Mouse (Mus musculus) CH12.LX (cell line): ENCODE data around the gene Rfx7. TPM values are rescaled to one million over a fixed set of nuclear protein-coding genes. Genes with fewer than 3 reads are reported as not detected.

Experiments used
- DNase-seq: peaks from one replicate; pipeline ENCODE4 v3.0.0-alpha.2; 2013; ENCODE audit errors: extremely low read depth
- H3K27ac ChIP-seq: 2 replicates; pipeline ENCODE4 v1.5.1; 2012; ENCODE audit warnings: low read depth, mild to moderate bottlenecking, control low read depth, moderate library complexity; ENCODE audit not compliant: insufficient read depth
- H3K27me3 ChIP-seq: replicated peaks from 2 replicates; pipeline ENCODE3; 2012; ENCODE audit warnings: inconsistent platforms
- H3K36me3 ChIP-seq, 2 experiments: replicated peaks in 1 of 2; 2 replicates each; pipeline versions ENCODE3 to v1.6.1; 2012; ENCODE audit warnings: inconsistent platforms in 1 of 2, low read length in 1 of 2, mild to moderate bottlenecking in 1 of 2, mixed read lengths in 1 of 2, moderate library complexity in 1 of 2; ENCODE audit not compliant: control insufficient read depth in 1 of 2, insufficient read depth in 1 of 2
- H3K4me1 ChIP-seq, 2 experiments: 2 replicates each; pipeline ENCODE4 v1.6.1; 2012; ENCODE audit warnings: inconsistent platforms in 1 of 2, moderate library complexity in 1 of 2; ENCODE audit not compliant: insufficient read depth in 2 of 2, control insufficient read depth in 1 of 2
- H3K4me2 ChIP-seq: 2 replicates; pipeline ENCODE4 v1.6.1; 2012; ENCODE audit warnings: low read depth, mild to moderate bottlenecking, control low read depth; ENCODE audit not compliant: poor library complexity, insufficient read depth, severe bottlenecking
- H3K4me3 ChIP-seq, 3 experiments: fragments of 150-350 bp in 1 of 3; sonication (generic) in 1 of 3; replicated peaks in 1 of 3; 2 replicates each; pipeline versions ENCODE3 to v1.5.1; 2011 to 2012; ENCODE audit warnings: low read depth in 2 of 3, low read length in 2 of 3, mild to moderate bottlenecking in 2 of 3, moderate library complexity in 2 of 3, control low read depth in 1 of 3, improper control_type of control experiment in 1 of 3, inconsistent platforms in 1 of 3, mixed read lengths in 1 of 3; ENCODE audit not compliant: poor library complexity in 1 of 3
- H3K79me2 ChIP-seq: replicated peaks from 2 replicates; pipeline ENCODE4 v1.6.1; 2012; ENCODE audit warnings: mild to moderate bottlenecking, moderate library complexity; ENCODE audit not compliant: control insufficient read depth, poor library complexity, insufficient read depth, severe bottlenecking; ENCODE audit errors: extremely low read depth
- H3K9ac ChIP-seq: 2 replicates; pipeline ENCODE4 v1.6.1; 2012; ENCODE audit warnings: low read depth, mild to moderate bottlenecking, control low read depth, moderate library complexity; ENCODE audit not compliant: insufficient read depth
- H3K9me3 ChIP-seq: replicated peaks from 2 replicates; pipeline ENCODE3; 2012; ENCODE audit warnings: low read length, inconsistent platforms, mixed read lengths
- BHLHE40 ChIP-seq: IDR thresholded peaks from 2 replicates; pipeline ENCODE4 v1.6.1; 2011; ENCODE audit warnings: mild to moderate bottlenecking, low read depth, low read length, improper control_type of control experiment
- CHD1 ChIP-seq: IDR thresholded peaks from 2 replicates; pipeline ENCODE4 v1.6.1; 2012; ENCODE audit warnings: low read depth, low read length, improper control_type of control experiment, inconsistent platforms
- CTCF ChIP-seq, 2 experiments: IDR thresholded peaks in 1 of 2; conservative IDR thresholded peaks in 1 of 2; 2 replicates each; pipeline ENCODE4 v1.5.1; 2011 to 2012; ENCODE audit warnings: low read depth in 2 of 2, low read length in 2 of 2, improper control_type of control experiment in 1 of 2, inconsistent platforms in 1 of 2, mild to moderate bottlenecking in 1 of 2, moderate library complexity in 1 of 2
- E2F4 ChIP-seq: IDR thresholded peaks from 2 replicates; pipeline ENCODE4 v1.6.1; 2011; ENCODE audit warnings: low read depth, low read length, improper control_type of control experiment; ENCODE audit not compliant: insufficient replicate concordance
- ELF1 ChIP-seq: IDR thresholded peaks from 2 replicates; pipeline ENCODE4 v1.6.1; 2014; ENCODE audit warnings: low read depth, mild to moderate bottlenecking, inconsistent platforms, low read length, improper control_type of control experiment
- ETS1 ChIP-seq: conservative IDR thresholded peaks from 2 replicates; pipeline ENCODE4 v1.6.1; 2012; ENCODE audit warnings: low read depth, mild to moderate bottlenecking, inconsistent platforms, low read length, improper control_type of control experiment, moderate library complexity
- HCFC1 ChIP-seq: IDR thresholded peaks from 2 replicates; pipeline ENCODE4 v1.6.1; 2012; ENCODE audit warnings: low read depth, mild to moderate bottlenecking, inconsistent platforms, low read length, improper control_type of control experiment
- JUN ChIP-seq: IDR thresholded peaks from 2 replicates; pipeline ENCODE4 v1.6.1; 2011; ENCODE audit warnings: low read depth, mild to moderate bottlenecking, low read length, improper control_type of control experiment, moderate library complexity; ENCODE audit not compliant: insufficient read depth
- KAT2A ChIP-seq: IDR thresholded peaks from 2 replicates; pipeline ENCODE4 v1.6.1; 2012; ENCODE audit warnings: low read length, improper control_type of control experiment, inconsistent platforms; ENCODE audit not compliant: insufficient replicate concordance
- MAX ChIP-seq: IDR thresholded peaks from 2 replicates; pipeline ENCODE4 v1.6.1; 2011; ENCODE audit warnings: low read length, improper control_type of control experiment
- POLR2A ChIP-seq: IDR thresholded peaks from 2 replicates; pipeline ENCODE4 v1.6.1; 2011; ENCODE audit warnings: low read depth, mild to moderate bottlenecking, improper control_type of control experiment, low read length
- RAD21 ChIP-seq: IDR thresholded peaks from 2 replicates; pipeline ENCODE4 v1.6.1; 2011; ENCODE audit warnings: low read depth, mild to moderate bottlenecking, low read length, improper control_type of control experiment, moderate library complexity
- SIN3A ChIP-seq: IDR thresholded peaks from 2 replicates; pipeline ENCODE4 v1.6.1; 2012; ENCODE audit warnings: low read length, improper control_type of control experiment, inconsistent platforms
- SMC3 ChIP-seq: IDR thresholded peaks from 2 replicates; pipeline ENCODE4 v1.6.1; 2011; ENCODE audit warnings: low read depth, low read length, improper control_type of control experiment
- TCF12 ChIP-seq: IDR thresholded peaks from 2 replicates; pipeline ENCODE4 v1.6.1; 2014; ENCODE audit warnings: low read depth, mild to moderate bottlenecking, inconsistent platforms, low read length, improper control_type of control experiment
- USF1 ChIP-seq: IDR thresholded peaks from 2 replicates; pipeline ENCODE4 v1.6.1; 2014; ENCODE audit warnings: low read depth, mild to moderate bottlenecking, inconsistent platforms, low read length, improper control_type of control experiment
- ZC3H11A ChIP-seq: IDR thresholded peaks from 2 replicates; pipeline ENCODE4 v1.6.1; 2012; ENCODE audit warnings: low read depth, mild to moderate bottlenecking, inconsistent platforms, low read length, improper control_type of control experiment
- dilution Hi-C: fragments of 300-500 bp; cut with MboI; formaldehyde crosslinking; loops from 2 replicates; pipeline ENCODE4 v1.14.3; 2020; ENCODE audit warnings: low sequenced_read_pairs; ENCODE audit not compliant: extremely low pct_unique_long_range_greater_than_20kb, extremely low pct_ligation_motif_present
- in situ Hi-C: fragments of 300-500 bp; cut with MboI; formaldehyde crosslinking; loops from 3 replicates; pipeline ENCODE4 v1.14.3; 2019; ENCODE audit warnings: low sequenced_read_pairs, low pct_ligation_motif_present, low pct_unique_long_range_greater_than_20kb, mixed read lengths
- polyA plus RNA-seq: library from polyadenylated mRNA; unstranded; fragments of >175 nt; gene quantifications from 2 replicates; pipeline ENCODE4 v1.2.1, GENCODE M21; 2012; ENCODE audit warnings: low read depth; ENCODE audit not compliant: insufficient read length
- total RNA-seq, 2 experiments: library from RNA; depleted of rRNA; stranded (reverse); fragments of 300-350 nt in 1 of 2; fragments of >200 nt in 1 of 2; gene quantifications; 2 replicates each; pipeline ENCODE4 v1.2.3; 2012 to 2014

The Rfx7 gene
- total and polyA plus RNA-seq, 3 experiments: 18.4 to 49.9 (median 27.3) TPM

GRCm38 (mm10) chr9:72660139-72660538, 128.1 kb downstream of the Rfx7 start (continued):
- TF ChIP-seq ETS1: peak; percentile 91
- no peak for TF ChIP-seq USF1
- peak; percentile 95 for TF ChIP-seq SIN3A
- TF ChIP-seq KAT2A: 0 out of 2 replicates have a peak, but pooled peaks have one; percentile 5
- TF ChIP-seq CHD1: no peak
- no peak for TF ChIP-seq ZC3H11A
- no peak for TF ChIP-seq POLR2A
- TF ChIP-seq HCFC1: peak; percentile 25
- 0 out of 2 replicates have a peak, but pooled peaks have one; percentile 28 for TF ChIP-seq E2F4
- no peak; the same call in 1 of the 2 replicates for TF ChIP-seq RAD21
- peak; percentile 64 for TF ChIP-seq JUN
- TF ChIP-seq CTCF (conservative IDR thresholded peaks at IDR 0.05 in 1 of 2, IDR thresholded peaks at IDR 0.05 in 1 of 2; ENCODE audit: low read depth in 2 of 2, low read length in 2 of 2): no peak
- TF ChIP-seq ELF1: 0 out of 2 replicates have a peak, but pooled peaks have one; percentile 32

GRCm38 (mm10) chr9:72660911-72661310, 128.9 kb downstream of the Rfx7 start:
- peaks cover 11% of the 10 kb centered on the region for H3K27me3 ChIP-seq
- TF ChIP-seq HCFC1: no peak
- no peak for TF ChIP-seq BHLHE40
- TF ChIP-seq MAX: no peak
- TF ChIP-seq CHD1: no peak
- H3K4me3 ChIP-seq: peak overlapping the region in 2 of 3 experiments; percentile 57 to 74
- in situ Hi-C loops (no loop called here), dilution Hi-C loops (no loop called here)
- peaks cover 0 to 46% of the 10 kb centered on the region in 2 experiments; a peak in 3 of 4 replicates for H3K4me1 ChIP-seq
- H3K27ac ChIP-seq: no peak overlapping the region
- no peak overlapping the region for H3K9ac ChIP-seq
- H3K79me2 ChIP-seq: peaks cover 9% of the 10 kb centered on the region
- no peaks in the 10 kb centered on the region for H3K9me3 ChIP-seq
- H3K36me3 ChIP-seq: peaks cover 0 to 20% of the 10 kb centered on the region in 2 experiments
- no peak for DNase-seq
- no peak overlapping the region; the same call in 1 of the 2 replicates for H3K4me2 ChIP-seq

- 0 out of 2 replicates have a peak, but pooled peaks have one; percentile 6 for TF ChIP-seq MAX
- TF ChIP-seq TCF12: 0 out of 2 replicates have a peak, but pooled peaks have one; percentile 31
- TF ChIP-seq SMC3: no peak
- peak overlapping the region; percentile 52; the same call in 1 of the 2 replicates for H3K4me2 ChIP-seq
- no peak for DNase-seq
- peaks cover 9% of the 10 kb centered on the region for H3K79me2 ChIP-seq
- dilution Hi-C loops: no loop called here
- peak overlapping the region; percentile 72; the same call in 1 of the 2 replicates for H3K9ac ChIP-seq
- peak overlapping the region; percentile 57 to 75 (median 74) for H3K4me3 ChIP-seq
- peaks cover 11% of the 10 kb centered on the region for H3K27me3 ChIP-seq
- peaks cover 0 to 45% of the 10 kb centered on the region in 2 experiments; a peak in 3 of 4 replicates for H3K4me1 ChIP-seq
- H3K9me3 ChIP-seq: no peaks in the 10 kb centered on the region
- in situ Hi-C loops: no loop called here
- H3K36me3 ChIP-seq: peaks cover 0 to 22% of the 10 kb centered on the region in 2 experiments
- peak overlapping the region; percentile 22 for H3K27ac ChIP-seq
Observed at GRCm38 (mm10) chr9:72661561-72661894, 129.5 kb downstream of the Rfx7 start.
